Mouse (Mus musculus): Measurements from ENCODE around the gene Cacna1i. TPM values are rescaled to one million over a fixed set of nuclear protein-coding genes. Genes with fewer than 3 reads are reported as not detected.

The Cacna1i gene
- polyA plus RNA-seq, 1 experiment from 2014 or later: not detected

DNA sequence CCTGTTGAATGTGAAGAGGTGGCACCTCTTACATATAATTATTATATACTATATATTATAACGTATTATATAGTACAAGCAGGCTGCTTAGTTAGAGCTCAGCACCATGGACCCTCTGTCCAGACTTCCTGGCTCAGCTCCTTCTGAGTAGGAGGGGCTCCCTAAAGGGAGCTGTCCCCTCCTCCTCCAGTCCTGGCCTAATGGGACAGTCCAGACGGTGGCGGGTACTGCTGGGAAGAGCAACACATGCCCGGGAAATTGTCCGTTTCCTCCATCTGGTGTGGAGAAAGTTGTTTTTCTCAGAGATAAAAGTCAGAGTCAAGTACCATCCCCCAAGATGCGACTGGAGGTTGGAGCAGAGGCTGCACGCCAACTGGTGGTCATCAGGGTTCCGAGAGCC is 19.1 kb downstream of the Cacna1i start:
- WGBS: 22% methylated on average over 8 of the region's 8 CpGs
- DNase-seq (ENCODE audit: low spot score): peak; percentile 27
- H3K27ac ChIP-seq: no peak overlapping the region
- H3K36me3 ChIP-seq (ENCODE audit: insufficient read depth, low read length): no peaks in the 10 kb centered on the region
- H3K4me1 ChIP-seq (replicated peaks; ENCODE audit: insufficient read depth, low read length): no peaks in the 10 kb centered on the region
- no peak overlapping the region for H3K4me2 ChIP-seq (ENCODE audit: low read length)
- H3K9me3 ChIP-seq (replicated peaks; ENCODE audit: low read length): no peaks in the 10 kb centered on the region
- no peak overlapping the region for H3K4me3 ChIP-seq (replicated peaks; ENCODE audit: low read depth, low read length)
- H3K27me3 ChIP-seq (ENCODE audit: insufficient read depth, low read length): no peaks in the 10 kb centered on the region
- ATAC-seq (replicated peaks; ENCODE audit: low FRiP score, low read depth): no peak
- H3K9ac ChIP-seq (ENCODE audit: low read depth, low read length): no peak overlapping the region
- no peak for TF ChIP-seq CTCF (IDR thresholded peaks at IDR 0.05; ENCODE audit: low read depth)

DNA sequence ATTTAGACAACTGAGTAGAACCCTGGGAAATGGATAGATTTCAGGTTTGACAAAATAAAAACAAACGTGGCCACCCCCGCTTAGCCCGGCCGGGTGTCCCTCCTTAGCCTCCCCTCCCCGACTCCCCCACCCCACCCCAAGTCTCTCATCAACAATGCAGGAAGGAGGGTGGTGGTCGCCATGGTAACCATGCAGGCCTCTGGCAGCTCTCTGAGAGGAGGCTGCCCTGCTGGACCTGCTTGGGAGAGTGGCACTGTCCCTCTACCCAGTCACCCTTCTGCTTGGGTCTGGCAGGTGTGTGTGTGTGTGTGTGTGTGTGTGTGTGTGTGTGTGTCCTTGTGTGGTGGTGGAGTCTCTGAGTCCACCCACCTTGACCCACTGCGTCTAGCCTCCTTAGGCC is 27.7 kb downstream of the Cacna1i start:
- H3K27me3 ChIP-seq (ENCODE audit: insufficient read depth, low read length): no peaks in the 10 kb centered on the region
- H3K36me3 ChIP-seq (ENCODE audit: insufficient read depth, low read length): no peaks in the 10 kb centered on the region
- WGBS: 21% methylated on average over 7 of the region's 7 CpGs
- DNase-seq (ENCODE audit: low spot score) (no peak), ATAC-seq (replicated peaks; ENCODE audit: low FRiP score, low read depth) (no peak)
- no peak overlapping the region for H3K4me2 ChIP-seq (ENCODE audit: low read length)
- no peak overlapping the region for H3K4me3 ChIP-seq (replicated peaks; ENCODE audit: low read depth, low read length)
- no peaks in the 10 kb centered on the region for H3K9me3 ChIP-seq (replicated peaks; ENCODE audit: low read length)
- no peak overlapping the region for H3K9ac ChIP-seq (ENCODE audit: low read depth, low read length)
- H3K4me1 ChIP-seq (replicated peaks; ENCODE audit: insufficient read depth, low read length): no peaks in the 10 kb centered on the region
- no peak overlapping the region for H3K27ac ChIP-seq
- TF ChIP-seq CTCF (IDR thresholded peaks at IDR 0.05; ENCODE audit: low read depth): no peak

DNA sequence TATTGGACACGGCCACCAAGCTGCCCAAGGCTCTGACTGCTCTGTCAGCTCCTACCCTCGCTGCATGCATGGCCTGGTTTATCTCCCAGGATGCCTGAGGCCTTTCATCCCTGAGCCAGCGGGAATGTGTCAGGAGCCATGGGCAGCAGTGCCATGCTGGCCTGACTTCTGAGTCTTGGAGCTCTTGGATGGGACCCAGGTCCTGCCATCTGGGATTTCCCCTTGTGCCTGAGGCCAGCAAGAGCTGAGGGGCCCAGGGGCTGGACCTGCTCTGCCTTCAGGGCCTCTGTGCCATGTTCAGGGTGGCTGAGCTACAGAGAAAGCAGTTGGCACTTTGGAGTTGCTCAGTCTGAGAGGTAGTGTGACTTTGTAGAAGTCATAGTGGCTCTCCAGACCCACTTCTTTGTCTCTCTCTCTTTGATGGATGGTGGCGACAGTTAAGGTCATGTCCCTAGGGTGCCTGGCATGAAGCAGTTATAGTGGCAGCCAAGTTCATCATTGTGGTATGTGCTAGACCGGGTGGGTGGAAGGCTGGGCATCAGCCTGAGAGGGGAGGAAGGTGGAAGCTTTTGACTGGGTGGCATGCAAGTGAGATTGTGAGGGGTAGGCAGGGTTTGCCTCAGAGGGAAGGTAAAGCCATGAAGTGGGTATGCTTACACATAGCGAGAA is 30.1 kb downstream of the Cacna1i start:
- Histone ChIP-seq H3K36me3 (ENCODE audit: insufficient read depth, low read length) (no peaks in the 10 kb centered on the region), H3K27me3 (ENCODE audit: insufficient read depth, low read length) (no peaks in the 10 kb centered on the region), H3K4me3 (replicated peaks; ENCODE audit: low read depth, low read length) (no peak overlapping the region), H3K27ac (no peak overlapping the region), H3K9me3 (replicated peaks; ENCODE audit: low read length) (no peaks in the 10 kb centered on the region), H3K9ac (ENCODE audit: low read depth, low read length) (no peak overlapping the region), H3K4me2 (ENCODE audit: low read length) (no peak overlapping the region), H3K4me1 (replicated peaks; ENCODE audit: insufficient read depth, low read length) (no peaks in the 10 kb centered on the region)
- WGBS: 82% methylated on average over 6 of the region's 6 CpGs
- TF ChIP-seq CTCF (IDR thresholded peaks at IDR 0.05; ENCODE audit: low read depth): no peak
- ATAC-seq (replicated peaks; ENCODE audit: low FRiP score, low read depth) (no peak), DNase-seq (ENCODE audit: low spot score) (no peak)

DNA sequence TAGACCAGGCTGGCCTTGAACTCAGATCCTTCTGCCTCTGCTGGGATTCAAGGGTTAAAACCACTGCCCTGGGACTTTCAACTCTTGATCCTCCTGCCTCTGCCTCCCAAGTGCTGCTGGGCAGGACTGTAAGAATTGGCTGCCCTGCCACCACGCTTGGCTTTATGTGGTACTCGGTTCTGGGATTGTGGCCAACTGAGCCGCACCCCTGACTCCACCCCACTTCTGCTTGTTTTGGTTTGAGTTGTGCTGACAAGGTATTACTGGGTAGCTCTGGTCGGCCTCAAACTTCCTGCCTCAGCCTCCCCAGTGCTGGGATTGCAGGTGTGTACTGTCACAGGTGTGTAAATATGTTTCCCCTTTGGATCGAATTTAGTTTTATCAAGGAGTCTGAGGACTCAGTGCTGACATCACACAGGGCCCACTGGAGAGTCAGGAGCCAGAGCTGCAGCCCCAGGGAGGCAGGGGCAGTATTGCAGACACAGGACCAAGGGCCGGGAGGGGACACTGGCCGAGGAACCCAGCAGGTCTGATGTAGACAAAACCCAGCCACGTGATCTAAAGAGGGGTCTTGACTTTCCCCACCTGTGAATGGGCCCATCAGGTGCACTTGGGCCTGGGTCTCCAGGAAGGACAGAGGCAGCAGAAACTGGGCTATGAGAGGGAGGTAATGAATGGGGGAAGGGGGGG is 30.9 kb downstream of the Cacna1i start:
- no peak for DNase-seq (ENCODE audit: low spot score)
- Histone ChIP-seq H3K4me1 (replicated peaks; ENCODE audit: insufficient read depth, low read length) (no peaks in the 10 kb centered on the region), H3K4me2 (ENCODE audit: low read length) (no peak overlapping the region), H3K27ac (no peak overlapping the region), H3K27me3 (ENCODE audit: insufficient read depth, low read length) (no peaks in the 10 kb centered on the region), H3K4me3 (replicated peaks; ENCODE audit: low read depth, low read length) (no peak overlapping the region), H3K9ac (ENCODE audit: low read depth, low read length) (no peak overlapping the region), H3K9me3 (replicated peaks; ENCODE audit: low read length) (no peaks in the 10 kb centered on the region), H3K36me3 (ENCODE audit: insufficient read depth, low read length) (no peaks in the 10 kb centered on the region)
- no peak for TF ChIP-seq CTCF (IDR thresholded peaks at IDR 0.05; ENCODE audit: low read depth)
- 55% methylated on average over 8 of the region's 8 CpGs for WGBS
- ATAC-seq (replicated peaks; ENCODE audit: low FRiP score, low read depth): no peak

DNA sequence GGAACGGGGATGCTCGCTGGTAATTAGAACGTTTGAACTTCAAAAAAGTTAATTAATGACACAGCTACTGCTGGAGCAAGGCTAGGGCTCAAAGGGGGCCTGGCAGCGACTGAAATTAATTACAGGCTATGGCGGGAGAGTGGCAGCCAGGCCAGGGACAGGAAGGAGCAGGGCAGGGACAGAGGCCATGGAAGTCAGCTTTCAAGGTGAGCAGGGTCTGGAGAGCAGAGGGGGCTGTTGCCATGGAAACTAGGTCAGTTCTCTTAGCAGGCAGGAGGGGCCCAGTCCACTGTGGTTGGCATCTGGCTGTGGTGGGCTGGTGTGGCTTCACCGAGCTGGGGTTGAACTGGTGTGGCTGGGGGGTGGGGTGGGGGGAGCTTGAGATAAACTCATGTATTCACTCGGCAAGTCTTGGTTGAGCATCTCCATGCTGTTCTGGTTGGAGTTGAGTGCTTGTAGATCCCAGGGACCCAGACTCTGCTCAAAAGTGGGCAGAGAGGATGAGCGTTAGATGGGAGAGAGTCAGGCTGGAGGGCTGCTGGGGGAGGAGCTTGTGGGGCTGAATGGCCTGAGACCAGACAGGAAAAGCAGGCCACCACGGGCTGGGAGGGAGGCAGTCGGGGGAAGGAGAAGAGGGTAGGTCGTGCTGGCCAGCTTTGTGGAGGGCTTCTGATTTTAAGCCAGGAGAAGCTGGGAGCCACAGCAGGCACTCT is 31.7 kb downstream of the Cacna1i start:
- no peaks in the 10 kb centered on the region for H3K36me3 ChIP-seq (ENCODE audit: insufficient read depth, low read length)
- no peaks in the 10 kb centered on the region for H3K9me3 ChIP-seq (replicated peaks; ENCODE audit: low read length)
- no peaks in the 10 kb centered on the region for H3K27me3 ChIP-seq (ENCODE audit: insufficient read depth, low read length)
- no peak for TF ChIP-seq CTCF (IDR thresholded peaks at IDR 0.05; ENCODE audit: low read depth)
- H3K4me1 ChIP-seq (replicated peaks; ENCODE audit: insufficient read depth, low read length): no peaks in the 10 kb centered on the region
- ATAC-seq (replicated peaks; ENCODE audit: low FRiP score, low read depth) (0 out of 2 replicates have a peak, but pooled peaks have one; percentile 13), DNase-seq (ENCODE audit: low spot score) (peak; percentile 8)
- H3K27ac ChIP-seq: no peak overlapping the region
- H3K4me3 ChIP-seq (replicated peaks; ENCODE audit: low read depth, low read length): no peak overlapping the region
- 9% methylated on average over 11 of the region's 11 CpGs for WGBS
- H3K4me2 ChIP-seq (ENCODE audit: low read length): no peak overlapping the region
- H3K9ac ChIP-seq (ENCODE audit: low read depth, low read length): no peak overlapping the region

DNA sequence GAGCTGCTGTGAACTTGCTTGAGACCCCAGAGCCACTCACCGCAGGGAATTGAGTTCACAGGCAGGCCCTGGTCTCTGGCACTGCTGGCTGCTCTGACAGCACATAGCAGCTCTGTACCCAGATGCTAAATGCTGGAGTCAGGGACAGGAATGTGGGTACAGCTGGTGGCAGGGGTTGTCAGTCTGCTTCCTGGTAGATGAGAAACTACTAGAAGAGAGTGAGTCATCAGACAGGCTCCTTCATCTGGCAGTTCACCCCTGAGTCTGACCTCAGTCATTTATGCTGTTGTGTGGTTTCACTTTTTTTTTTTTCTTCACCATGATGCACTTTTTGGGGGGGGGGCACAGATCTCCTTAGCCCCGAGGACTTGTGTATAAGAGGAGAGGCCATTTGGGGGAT is 32.3 kb downstream of the Cacna1i start:
- no peak overlapping the region for H3K4me3 ChIP-seq (replicated peaks; ENCODE audit: low read depth, low read length)
- no peak overlapping the region for H3K9ac ChIP-seq (ENCODE audit: low read depth, low read length)
- no peaks in the 10 kb centered on the region for H3K9me3 ChIP-seq (replicated peaks; ENCODE audit: low read length)
- no peak for TF ChIP-seq CTCF (IDR thresholded peaks at IDR 0.05; ENCODE audit: low read depth)
- H3K4me1 ChIP-seq (replicated peaks; ENCODE audit: insufficient read depth, low read length): no peaks in the 10 kb centered on the region
- no peak for ATAC-seq (replicated peaks; ENCODE audit: low FRiP score, low read depth)
- H3K27me3 ChIP-seq (ENCODE audit: insufficient read depth, low read length): no peaks in the 10 kb centered on the region
- 47% methylated on average over 2 of the region's 2 CpGs for WGBS
- no peak overlapping the region for H3K4me2 ChIP-seq (ENCODE audit: low read length)
- no peak overlapping the region for H3K27ac ChIP-seq
- H3K36me3 ChIP-seq (ENCODE audit: insufficient read depth, low read length): no peaks in the 10 kb centered on the region
- no peak for DNase-seq (ENCODE audit: low spot score)
